Mouse (Mus musculus) forebrain, embryonic 16.5 days (tissue): ENCODE results near the gene Acbd5. TPM values are rescaled to one million over a fixed set of nuclear protein-coding genes. Genes with fewer than 3 reads are reported as not detected.
"Not testable (repeated sequence)": the region's sequence is repeated elsewhere in the genome, so short reads cannot be mapped to it uniquely, and the experiment has no call there.

Source experiments
- ATAC-seq: fragments of 200-750 bp; cut with Nextera tagmentation; 2 replicates; pipeline ENCODE4 v1.8.0; 2017; ENCODE audit warnings: mild to moderate bottlenecking, moderate library complexity
- H3K27ac ChIP-seq: fragments of 300-500 bp; sonication (generic); 2 replicates; pipeline ENCODE4 v1.5.1; 2014; ENCODE audit warnings: low read length, control low read depth
- H3K27me3 ChIP-seq: fragments of 300-500 bp; sonication (generic); replicated peaks from 2 replicates; pipeline ENCODE4 v1.6.1; 2014; ENCODE audit warnings: low read length; ENCODE audit not compliant: control insufficient read depth, insufficient read depth
- H3K36me3 ChIP-seq: fragments of 300-500 bp; sonication (generic); 2 replicates; pipeline ENCODE4 v1.6.1; 2014; ENCODE audit not compliant: control insufficient read depth, insufficient read depth
- H3K4me1 ChIP-seq: fragments of 300-500 bp; sonication (generic); replicated peaks from 2 replicates; pipeline ENCODE4 v1.6.1; 2014; ENCODE audit warnings: low read length; ENCODE audit not compliant: control insufficient read depth, insufficient read depth
- H3K4me2 ChIP-seq: fragments of 300-500 bp; sonication (generic); 2 replicates; pipeline ENCODE4 v1.6.1; 2014; ENCODE audit warnings: mild to moderate bottlenecking, low read length, control low read depth
- H3K4me3 ChIP-seq: fragments of 300-500 bp; sonication (generic); replicated peaks from 2 replicates; pipeline ENCODE4 v1.5.1; 2014; ENCODE audit warnings: mild to moderate bottlenecking, low read length, control low read depth
- H3K9ac ChIP-seq: fragments of 300-500 bp; sonication (generic); replicated peaks from 2 replicates; pipeline ENCODE4 v1.6.1; 2014; ENCODE audit warnings: low read depth, low read length, control low read depth
- H3K9me3 ChIP-seq: fragments of 300-500 bp; sonication (generic); 2 replicates; pipeline ENCODE4 v1.6.1; 2016; ENCODE audit warnings: low read length; ENCODE audit not compliant: control insufficient read depth
- WGBS: fragments of 180-500 bp; shearing (Covaris S2); extraction: QIAGEN DNeasy Blood & Tissue Kit; methylation state at CpG from one replicate; pipeline ENCODE4 v1.1.7; 2014; 5-methylcytosine and 5-hydroxymethylcytosine counted together
- polyA plus RNA-seq: library from polyadenylated mRNA; unstranded; fragments of >200 nt; fragmentation: Nextera tagmentation; extraction: Ambion mirVana; gene quantifications from 2 replicates; pipeline ENCODE4 v1.2.1, GENCODE M21; 2015

Gene Acbd5
- polyA plus RNA-seq, 1 experiment from 2014 or later, result 81.7 TPM

- Histone ChIP-seq H3K4me3 (no peak overlapping the region), H3K9ac (no peak overlapping the region), H3K27me3 (no peaks in the 10 kb centered on the region), H3K4me2 (no peak overlapping the region), H3K9me3 (no peaks in the 10 kb centered on the region), H3K36me3 (no peaks in the 10 kb centered on the region), H3K4me1 (peaks cover 10% of the 10 kb centered on the region), H3K27ac (no peak overlapping the region)
- WGBS, result 89% methylated on average over 3 of the region's 3 CpGs
- no peak for ATAC-seq
Observed at GRCm38 (mm10) chr2:23034692-23035435, 33.1 kb upstream of the Acbd5 start.

- no peak for ATAC-seq
- H3K27me3 ChIP-seq, result no peaks in the 10 kb centered on the region
- no peak overlapping the region for H3K9ac ChIP-seq
- H3K4me3 ChIP-seq, result no peak overlapping the region
- no peaks in the 10 kb centered on the region for H3K36me3 ChIP-seq
- H3K9me3 ChIP-seq, result no peaks in the 10 kb centered on the region
- WGBS, result 93% methylated on average over 1 of the region's 1 CpGs
- H3K4me2 ChIP-seq, result no peak overlapping the region
- no peak overlapping the region for H3K27ac ChIP-seq
- peaks cover 10% of the 10 kb centered on the region for H3K4me1 ChIP-seq
Observed at GRCm38 (mm10) chr2:23035467-23035866, 32.5 kb upstream of the Acbd5 start.

DNA sequence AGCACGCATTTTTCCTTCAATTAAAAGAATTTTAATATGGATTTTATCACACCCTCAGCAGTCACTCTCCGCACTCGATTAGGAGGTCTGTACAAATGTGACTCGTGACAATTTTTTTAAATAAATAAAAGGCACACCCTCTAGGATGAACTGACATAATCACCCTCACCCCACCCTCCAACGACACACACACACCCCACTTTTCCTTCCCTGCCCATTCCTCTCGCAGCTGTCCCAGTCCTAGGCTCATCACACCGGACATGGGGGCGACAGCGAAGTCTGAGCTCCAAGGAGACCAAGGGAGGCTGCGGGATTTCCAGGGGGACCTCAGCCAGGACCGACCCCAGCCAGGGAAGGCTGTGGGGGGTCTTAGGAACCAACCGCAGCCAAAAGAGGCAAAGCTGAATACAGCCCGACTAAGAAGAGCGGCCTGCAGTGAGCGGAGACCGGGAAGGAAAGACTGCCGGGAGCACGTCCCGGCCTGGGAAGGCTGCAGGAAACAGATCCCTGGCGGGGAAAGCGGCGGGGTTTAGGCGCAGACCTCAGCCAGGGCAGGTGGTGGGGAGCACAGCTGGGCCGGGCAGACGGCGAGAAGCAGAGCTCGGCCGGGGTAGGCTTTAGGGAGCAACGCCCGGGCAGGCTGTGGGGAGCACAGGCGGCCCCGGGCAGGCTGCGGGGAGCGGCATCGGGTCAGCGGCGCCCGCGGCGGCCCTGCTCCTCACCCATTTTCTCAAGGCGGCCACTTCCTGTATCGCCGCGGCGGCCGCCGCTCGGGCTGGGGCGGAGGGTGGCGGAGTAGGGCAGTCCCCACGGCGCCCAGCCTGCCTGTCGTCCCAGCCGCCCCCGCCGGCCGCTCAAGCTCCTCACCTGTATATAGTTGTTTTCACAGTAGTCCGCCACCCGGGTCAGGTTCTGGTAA lies 28.6 kb upstream of the Acbd5 start:
- Histone ChIP-seq H3K27me3 (no peaks in the 10 kb centered on the region), H3K4me3 (peak overlapping the region; percentile 66), H3K36me3 (no peaks in the 10 kb centered on the region), H3K9ac (peak overlapping the region; percentile 82), H3K9me3 (no peaks in the 10 kb centered on the region), H3K4me2 (peak overlapping the region; percentile 92), H3K4me1 (peaks cover 10% of the 10 kb centered on the region), H3K27ac (peak overlapping the region; percentile 95)
- WGBS, result under 1% methylated on average over 55 of the region's 59 CpGs
- ATAC-seq, result peak; percentile 82

DNA sequence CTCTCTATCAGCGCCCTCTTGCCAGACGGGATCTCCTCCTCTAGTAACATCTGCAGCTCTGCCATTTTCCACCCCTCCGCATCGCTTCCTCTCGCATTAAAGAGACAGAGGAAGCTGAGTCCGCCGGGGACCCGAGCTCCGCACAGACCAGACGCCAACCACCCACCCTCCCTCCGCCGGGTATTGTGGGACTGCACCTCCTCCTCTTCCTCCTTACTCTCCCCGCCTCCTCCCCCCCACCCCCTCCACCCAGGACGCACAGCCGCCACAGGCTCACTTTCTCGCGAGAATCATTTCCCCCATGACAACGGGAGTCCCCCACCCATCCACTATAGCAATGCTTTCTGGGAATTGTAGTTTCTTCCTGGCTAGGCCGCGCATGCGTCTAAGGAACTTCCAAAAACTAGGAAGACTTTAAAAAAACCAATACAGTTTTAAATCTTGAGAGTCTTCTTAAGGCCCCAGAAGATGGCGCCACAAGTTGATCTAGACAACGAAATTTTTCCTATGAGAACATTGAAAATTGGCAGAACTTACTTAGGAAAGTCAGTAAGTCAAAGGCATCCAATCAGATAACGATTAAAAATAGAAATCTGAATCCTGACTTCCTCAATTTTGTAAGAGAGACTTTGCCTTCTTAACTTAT lies 27.8 kb upstream of the Acbd5 start, which contains the start of gene Abi1:
Gene Abi1 (minus strand): TSS at position 241 of the 646 bp plus-strand sequence.
- no peaks in the 10 kb centered on the region for H3K27me3 ChIP-seq
- H3K9me3 ChIP-seq, result no peaks in the 10 kb centered on the region
- peaks cover 10% of the 10 kb centered on the region for H3K4me1 ChIP-seq
- ATAC-seq, result peak; percentile 98
- 3% methylated on average over 23 of the region's 24 CpGs for WGBS
- H3K4me2 ChIP-seq, result peak within 1 kb of the TSS; percentile 92
- H3K9ac ChIP-seq, result peak within 1 kb of the TSS; percentile 82
- peak within 1 kb of the TSS; percentile 95 for H3K27ac ChIP-seq
- H3K36me3 ChIP-seq, result no peaks in the 10 kb centered on the region
- peak within 1 kb of the TSS; percentile 66 for H3K4me3 ChIP-seq

GRCm38 (mm10) chr2:23040690-23041089 lies 27.3 kb upstream of the Acbd5 start:
- H3K9me3 ChIP-seq, H3K27ac ChIP-seq, H3K4me2 ChIP-seq, H3K27me3 ChIP-seq, ATAC-seq, H3K36me3 ChIP-seq, H3K4me3 ChIP-seq, H3K9ac ChIP-seq: not testable (repeated sequence)
- peaks cover 10% of the 10 kb centered on the region for H3K4me1 ChIP-seq
- 87% methylated on average over 7 of the region's 7 CpGs for WGBS

DNA sequence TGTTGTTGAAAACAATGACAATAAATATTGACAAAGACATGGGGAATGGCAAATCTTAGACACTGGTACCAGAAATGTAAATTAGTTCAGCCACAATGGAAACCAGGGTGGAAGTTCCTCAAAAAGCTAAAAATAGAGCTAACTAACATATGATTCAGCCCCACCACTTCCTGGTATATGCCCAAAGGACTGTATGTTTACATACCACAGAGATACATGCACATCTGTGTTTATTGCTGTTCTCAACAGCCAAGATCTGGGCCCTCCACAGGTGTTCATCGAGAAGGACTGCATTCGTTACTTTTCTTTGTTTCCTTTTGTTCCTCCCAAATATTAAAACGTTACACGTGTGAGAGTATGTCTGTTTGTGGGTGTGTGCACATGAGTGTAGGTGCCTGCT lies 26.5 kb upstream of the Acbd5 start:
- WGBS, result 88% methylated on average over 4 of the region's 4 CpGs
- Histone ChIP-seq H3K4me2 (no peak overlapping the region), H3K27ac (no peak overlapping the region), H3K4me3 (no peak overlapping the region), H3K27me3 (no peaks in the 10 kb centered on the region), H3K9ac (no peak overlapping the region), H3K9me3 (no peaks in the 10 kb centered on the region), H3K36me3 (no peaks in the 10 kb centered on the region), H3K4me1 (peaks cover 10% of the 10 kb centered on the region)
- no peak for ATAC-seq

- 90% methylated on average over 3 of the region's 3 CpGs for WGBS
- Histone ChIP-seq H3K4me3 (no peak overlapping the region), H3K4me1 (peaks cover 8% of the 10 kb centered on the region), H3K9ac (no peak overlapping the region), H3K27ac (no peak overlapping the region), H3K36me3 (no peaks in the 10 kb centered on the region), H3K4me2 (no peak overlapping the region), H3K27me3 (no peaks in the 10 kb centered on the region), H3K9me3 (no peaks in the 10 kb centered on the region)
- no peak for ATAC-seq
Observed at GRCm38 (mm10) chr2:23042189-23042588, 25.8 kb upstream of the Acbd5 start.

DNA sequence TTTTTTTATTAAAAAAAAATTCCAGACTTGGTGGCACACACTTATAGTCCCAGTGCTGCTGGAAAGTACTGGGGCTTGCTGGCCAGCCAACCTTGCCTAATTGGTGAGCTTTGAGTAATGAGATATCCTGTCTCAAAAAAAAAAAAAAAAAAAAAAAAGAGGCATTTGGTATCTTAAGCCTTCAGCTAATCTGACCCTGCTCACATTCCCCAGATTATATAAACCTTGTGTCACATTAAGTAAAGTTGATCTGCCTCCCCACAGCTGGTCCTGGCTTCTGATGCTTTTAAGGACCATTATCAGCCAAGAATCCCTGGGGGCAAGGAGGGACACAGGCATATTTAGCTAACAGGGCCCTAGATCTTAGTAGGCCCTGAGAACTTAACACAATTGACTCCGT lies 22.3 kb upstream of the Acbd5 start:
- 37% methylated on average over 1 of the region's 1 CpGs for WGBS
- no peak for ATAC-seq

GRCm38 (mm10) chr2:23048006-23048405 lies 20.0 kb upstream of the Acbd5 start:
- Histone ChIP-seq H3K9ac (no peak overlapping the region), H3K4me1 (no peaks in the 10 kb centered on the region), H3K9me3 (no peaks in the 10 kb centered on the region), H3K27me3 (no peaks in the 10 kb centered on the region), H3K4me3 (no peak overlapping the region), H3K4me2 (no peak overlapping the region), H3K36me3 (no peaks in the 10 kb centered on the region), H3K27ac (no peak overlapping the region)
- no peak for ATAC-seq

More for the DNA sequence above, 22.3 kb upstream of the Acbd5 start:
- Histone ChIP-seq H3K27me3 (no peaks in the 10 kb centered on the region), H3K36me3 (no peaks in the 10 kb centered on the region), H3K9me3 (no peaks in the 10 kb centered on the region), H3K4me2 (no peak overlapping the region), H3K27ac (no peak overlapping the region), H3K9ac (no peak overlapping the region), H3K4me1 (no peaks in the 10 kb centered on the region), H3K4me3 (no peak overlapping the region)
